Mouse (Mus musculus) cerebellum, adult 2 months (tissue): Measurements from ENCODE around the gene Mbl2. TPM values are rescaled to one million over a fixed set of nuclear protein-coding genes. Genes with fewer than 3 reads are reported as not detected.

Source experiments
- DNase-seq, 2 experiments: peaks; one replicate each; pipeline ENCODE4 v3.0.0; 2021
- H3K27ac ChIP-seq: fragments of 200-500 bp; 2 replicates; pipeline ENCODE4 v1.5.1; 2012; ENCODE audit warnings: low read length, control low read depth, inconsistent platforms; ENCODE audit not compliant: insufficient read depth
- H3K27me3 ChIP-seq: fragments of 200-500 bp; 2 replicates; pipeline ENCODE4 v1.6.1; 2012; ENCODE audit warnings: inconsistent platforms, mild to moderate bottlenecking, low read length, moderate library complexity; ENCODE audit not compliant: control insufficient read depth, insufficient read depth
- H3K4me1 ChIP-seq: fragments of 200-500 bp; 2 replicates; pipeline ENCODE4 v1.6.1; 2011; ENCODE audit warnings: low read length; ENCODE audit not compliant: control insufficient read depth, insufficient read depth
- H3K4me3 ChIP-seq: fragments of 200-500 bp; replicated peaks from 2 replicates; pipeline ENCODE3; 2011; ENCODE audit warnings: mild to moderate bottlenecking, low read depth, low read length, control low read depth; ENCODE audit not compliant: insufficient read depth
- CTCF ChIP-seq: fragments of 200-500 bp; IDR thresholded peaks from 2 replicates; pipeline ENCODE4 v1.5.1; 2011; ENCODE audit warnings: low read depth, mild to moderate bottlenecking, control low read depth, low read length, moderate library complexity, borderline replicate concordance; ENCODE audit not compliant: insufficient read depth
- POLR2A ChIP-seq: fragments of 200-500 bp; IDR thresholded peaks from 2 replicates; pipeline ENCODE4 v1.6.1; 2011; ENCODE audit warnings: low read length, control low read depth, borderline replicate concordance; ENCODE audit not compliant: insufficient read depth
- WGBS: fragments of 180-500 bp; shearing (Covaris S2); methylation state at CpG from one replicate; pipeline ENCODE4 v1.1.7; 2018; 5-methylcytosine and 5-hydroxymethylcytosine counted together
- polyA plus RNA-seq: library from polyadenylated mRNA; depleted of rRNA; stranded (reverse); fragments of >200 nt; gene quantifications from 2 replicates; pipeline ENCODE4 v1.2.3, GENCODE M21; 2012; rRNA removed

Gene Mbl2
- polyA plus RNA-seq, 1 experiment: 0.16 TPM

DNA sequence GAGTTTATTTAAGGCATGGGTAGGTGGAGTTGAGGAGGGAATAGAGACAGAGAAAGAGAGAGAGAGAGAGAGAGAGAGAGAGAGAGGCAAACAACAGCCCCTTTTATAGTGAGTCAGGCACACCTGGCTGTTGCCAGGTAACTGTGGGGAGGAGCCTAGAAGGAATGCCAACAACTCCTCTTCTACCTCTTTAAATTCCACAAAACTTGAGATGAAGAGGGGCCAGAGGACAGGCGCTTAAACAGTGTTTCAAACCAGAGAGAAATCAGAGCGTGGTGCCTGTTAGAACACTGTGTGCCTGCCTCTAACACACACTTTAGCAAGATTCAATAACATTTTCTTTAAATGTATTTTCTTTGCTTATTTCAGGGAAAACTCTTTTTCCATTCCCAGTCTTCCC, 19.5 kb downstream of the Mbl2 start:
- 75% methylated on average over 2 of the region's 2 CpGs for WGBS
- H3K4me3 ChIP-seq: no peak overlapping the region
- TF ChIP-seq CTCF (no peak), POLR2A (no peak)
- no peaks in the 10 kb centered on the region; the same call in 1 of the 2 replicates for H3K27me3 ChIP-seq
- no peak overlapping the region for H3K27ac ChIP-seq
- no peak for DNase-seq
- H3K4me1 ChIP-seq: no peaks in the 10 kb centered on the region

DNA sequence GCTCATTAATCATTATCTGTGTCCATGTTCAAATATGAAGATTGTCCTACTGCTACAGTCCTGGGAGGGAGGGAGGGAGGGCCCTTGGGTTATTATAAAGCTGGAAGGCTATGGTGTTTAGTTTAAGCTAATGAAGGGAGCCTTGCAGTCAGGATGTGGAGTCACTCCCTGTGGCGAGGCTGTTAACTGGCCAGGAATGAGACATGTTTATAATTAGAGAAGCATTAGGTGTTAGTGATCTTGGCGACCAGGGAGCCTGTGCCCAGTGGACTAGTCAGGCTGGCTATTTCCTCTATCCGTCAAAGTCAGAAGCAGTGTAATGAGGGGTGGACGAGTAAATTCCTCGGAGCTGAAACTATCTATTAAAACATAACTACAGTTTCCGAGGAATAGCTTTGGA, 23.6 kb downstream of the Mbl2 start:
- WGBS: 42% methylated on average over 6 of the region's 6 CpGs

DNA sequence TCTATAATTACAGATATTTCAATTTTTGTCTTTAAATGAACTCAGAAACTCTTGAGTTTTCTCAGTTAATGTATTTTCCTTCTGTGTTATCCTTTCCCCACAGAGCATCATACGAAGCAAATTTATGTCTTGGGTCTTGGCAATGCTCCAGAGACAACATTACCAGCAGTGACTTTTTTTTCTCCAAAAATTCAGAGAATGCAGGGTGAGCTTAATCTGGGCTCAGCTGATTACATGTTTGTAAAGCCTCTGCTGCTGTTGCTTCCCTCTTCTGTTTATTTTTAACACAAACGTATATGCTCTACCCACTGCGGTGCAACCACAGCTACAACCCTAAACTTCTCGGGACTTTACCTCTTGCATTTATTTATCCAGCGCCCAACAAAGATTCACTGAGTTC, 48.4 kb downstream of the Mbl2 start:
- TF ChIP-seq POLR2A: no peak
- TF ChIP-seq CTCF: no peak
- Histone ChIP-seq H3K27ac (no peak overlapping the region), H3K4me1 (no peaks in the 10 kb centered on the region), H3K4me3 (no peak overlapping the region), H3K27me3 (no peaks in the 10 kb centered on the region)
- DNase-seq: no peak
- 67% methylated on average over 5 of the region's 5 CpGs for WGBS

More for the DNA sequence above, 23.6 kb downstream of the Mbl2 start:
- Histone ChIP-seq H3K4me1 (no peaks in the 10 kb centered on the region), H3K4me3 (no peak overlapping the region), H3K27me3 (no peaks in the 10 kb centered on the region), H3K27ac (no peak overlapping the region)
- TF ChIP-seq CTCF: no peak
- DNase-seq: no peak

DNA sequence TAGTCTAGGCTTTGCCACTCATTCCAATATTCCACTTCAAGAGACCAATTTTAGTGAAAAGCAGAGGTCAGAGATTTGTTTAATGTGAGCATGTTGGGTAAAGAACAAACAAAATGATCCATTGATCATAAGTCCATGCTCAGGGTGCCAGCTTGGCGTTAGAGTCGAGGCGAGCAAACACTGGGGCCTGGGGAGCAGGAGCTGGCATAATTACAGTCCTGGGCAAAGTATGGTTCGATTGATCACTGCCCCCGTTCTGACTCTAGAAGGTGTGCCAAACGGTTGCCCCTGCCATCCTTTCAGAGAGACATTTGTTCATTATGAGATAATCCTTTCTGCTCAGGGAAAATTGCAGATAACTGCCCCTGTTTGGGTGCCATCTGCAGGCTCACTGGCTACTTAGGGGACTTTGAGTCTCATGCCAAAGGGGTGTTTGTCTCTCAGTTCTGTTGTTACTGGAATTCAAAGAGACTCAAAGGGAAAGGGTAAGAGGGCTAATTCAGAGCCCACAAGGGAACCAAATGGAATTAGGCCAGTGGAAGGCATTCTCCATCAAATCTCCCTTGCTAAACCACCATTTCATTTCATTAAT, 55.3 kb downstream of the Mbl2 start:
- no peaks in the 10 kb centered on the region for H3K4me1 ChIP-seq
- 26% methylated on average over 6 of the region's 6 CpGs for WGBS
- H3K27me3 ChIP-seq: no peaks in the 10 kb centered on the region
- DNase-seq: no peak
- H3K4me3 ChIP-seq: no peak overlapping the region
- no peak for TF ChIP-seq POLR2A
- no peak for TF ChIP-seq CTCF
- H3K27ac ChIP-seq: no peak overlapping the region

Other genes with a start within 250 kb of the Mbl2 start
- gene Trpd52l3, start 229.2 kb upstream of the Mbl2 start, polyA plus RNA-seq: not detected in 2 replicates
- 61.8 and 62.1 TPM in 2 replicates for gene Uhrf2, start 202.4 kb upstream of the Mbl2 start, polyA plus RNA-seq
- 14.9 and 17.7 TPM in 2 replicates for gene Gldc, start 57.5 kb upstream of the Mbl2 start, polyA plus RNA-seq